In the genomic region with DNA sequence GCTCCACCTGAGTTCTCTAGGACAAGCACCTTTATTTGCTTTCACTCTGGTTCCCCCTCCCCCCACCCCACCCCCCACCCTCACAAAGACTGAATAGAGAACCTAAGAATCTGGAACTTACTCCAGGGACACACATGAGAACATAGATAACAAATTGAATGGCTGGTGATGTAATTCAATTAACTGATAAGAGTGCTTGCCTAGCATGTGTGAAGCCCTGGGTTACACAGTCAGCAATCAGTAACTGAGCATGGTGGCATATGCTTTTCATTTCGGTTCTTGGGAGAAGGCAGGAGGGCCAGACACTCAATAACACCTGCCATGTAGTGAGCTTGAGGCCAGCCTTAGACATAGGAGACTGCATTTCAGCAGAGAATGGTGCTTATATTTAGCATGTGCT, we compare ENCODE assay signal across 11 mouse cellular contexts. TPM values are rescaled to one million over a fixed set of nuclear protein-coding genes. Genes with fewer than 3 reads are reported as not detected.
DNase-seq lines count a peak whose midpoint lies in the region; ATAC-seq and TF ChIP-seq lines count a peak whose summit lies in the region.
"Had no signal": no experiment of that assay in that cellular context is flagged by ENCODE, and none has a peak within 500 bp of the region (broad histone marks: within the 10 kb centered on the region; RNA-seq: fewer than 3 reads in every experiment).

No protein-coding gene starts in this region.

- H3K9me3 ChIP-seq in kidney, postnatal 0 days (replicated peaks; ENCODE audit: low read length): no peaks in the 10 kb centered on the region

- WGBS in kidney, postnatal 0 days: 78% methylated on average over 1 of the region's 1 CpGs

- H3K36me3 ChIP-seq in kidney, postnatal 0 days (ENCODE audit: insufficient read depth, low read length): no peaks in the 10 kb centered on the region

- no peak overlapping the region for H3K9ac ChIP-seq in kidney, postnatal 0 days (ENCODE audit: low read depth, low read length)

- H3K27ac ChIP-seq in kidney, postnatal 0 days: peak overlapping the region; percentile 73; the same call in 1 of the 2 replicates

- peak overlapping the region; percentile 60; the same call in 1 of the 2 replicates for H3K4me2 ChIP-seq in kidney, postnatal 0 days (ENCODE audit: low read length)

- no peaks in the 10 kb centered on the region for H3K27me3 ChIP-seq in kidney, postnatal 0 days (ENCODE audit: insufficient read depth, low read length)

- H3K4me1 ChIP-seq in kidney, postnatal 0 days (replicated peaks; ENCODE audit: insufficient read depth, low read length): 0 out of 2 replicates have a peak, but pooled peaks cover 6% of the 10 kb centered on the region

- TF ChIP-seq CTCF in kidney, postnatal 0 days (IDR thresholded peaks at IDR 0.05; ENCODE audit: low read depth): no peak

- H3K4me3 ChIP-seq in kidney, postnatal 0 days (replicated peaks; ENCODE audit: low read depth, low read length): no peak overlapping the region

- peak; percentile 7 for DNase-seq in embryo, embryonic 11 days
- DNase-seq in embryo, embryonic 9.5 days (ENCODE audit: extremely low spot score): no peak
- no peak for DNase-seq in kidney, postnatal 0 days (ENCODE audit: low spot score)
- DNase-seq in kidney, postnatal 14 days: no peak
- DNase-seq in induced T-regulatory cell, adult 2 months (ENCODE audit: low read depth): peak; percentile 13
- no peak for DNase-seq in thymus, postnatal 36 days
- DNase-seq in frontal cortex, postnatal 10 days (ENCODE audit: low spot score in 2 of 2): no peak
- DNase-seq: cerebellum, postnatal 10 days; gastrocnemius, postnatal 10 days had no signal

- no peak for ATAC-seq in kidney, postnatal 0 days (replicated peaks; ENCODE audit: low FRiP score, low read depth)
- peak; percentile 40 for ATAC-seq in megakaryocyte-erythroid progenitor cell, adult 5-6 weeks (replicated peaks; ENCODE audit: low FRiP score, low TSS enrichment, poor library complexity, severe bottlenecking)

RNA-seq across cellular contexts. Expression of a gene that starts 1.3 kb away (rescaled TPM):
- polyA plus RNA-seq in kidney, postnatal 0 days (2015; fragmentation: Nextera tagmentation; extraction: Ambion mirVana): 13.3 and 15.0 TPM in 2 replicates
- 25.2 and 27.2 TPM in 2 replicates for total RNA-seq in megakaryocyte-erythroid progenitor cell, adult 5-6 weeks (2014; fragmentation: Nextera tagmentation)
- total RNA-seq in megakaryocyte-erythroid progenitor cell, adult 5-6 weeks (2017): 18.2 and 20.5 TPM in 2 replicates

RNA-seq across cellular contexts. Expression of a gene that starts 23.9 kb away (rescaled TPM):
- polyA plus RNA-seq in kidney, postnatal 0 days (2015; fragmentation: Nextera tagmentation; extraction: Ambion mirVana): 0.25 TPM in 1 of 2 replicates, not detected in the other
- not detected in 2 replicates for total RNA-seq in megakaryocyte-erythroid progenitor cell, adult 5-6 weeks (2014; fragmentation: Nextera tagmentation)
- 1.3 TPM in 1 of 2 replicates, not detected in the other for total RNA-seq in megakaryocyte-erythroid progenitor cell, adult 5-6 weeks (2017)
- total RNA-seq: liver, adult 2 months had no signal

Comparison
In these comparisons a context has a peak if more than half of its experiments do, and no peak if none do; other contexts are left out.
1. DNase-seq: peak in embryo, embryonic 11 days (single experiment) and induced T-regulatory cell, adult 2 months (single experiment); none in embryo, embryonic 9.5 days (single experiment), kidney, postnatal 0 days (single experiment), kidney, postnatal 14 days (single experiment), thymus, postnatal 36 days (0 of 2) and frontal cortex, postnatal 10 days (0 of 2).